Mouse (Mus musculus) MEL (cell line): Measurements from ENCODE around the gene Cntnap2.

Experiments used
- CHD1 ChIP-seq: IDR thresholded peaks from 2 replicates; pipeline ENCODE4 v1.6.1; 2012; ENCODE audit warnings: low read depth, mild to moderate bottlenecking, inconsistent platforms, low read length, improper control_type of control experiment
- CTCF ChIP-seq, 3 experiments: IDR thresholded peaks in 2 of 3; conservative IDR thresholded peaks in 1 of 3; 2 replicates each; pipeline ENCODE4 v1.5.1; 2011 to 2012; ENCODE audit warnings: low read length in 3 of 3, low read depth in 2 of 3, mild to moderate bottlenecking in 2 of 3, improper control_type of control experiment in 1 of 3, inconsistent platforms in 1 of 3, mixed read lengths in 1 of 3, moderate library complexity in 1 of 3; ENCODE audit not compliant: control insufficient read depth in 1 of 3, insufficient read depth in 1 of 3, poor library complexity in 1 of 3, severe bottlenecking in 1 of 3
- E2F4 ChIP-seq: IDR thresholded peaks from 2 replicates; pipeline ENCODE4 v1.6.1; 2011; ENCODE audit warnings: low read depth, low read length, improper control_type of control experiment, borderline replicate concordance
- EP300 ChIP-seq, 2 experiments: IDR thresholded peaks; 2 replicates each; pipeline ENCODE4 v1.6.1; 2011; ENCODE audit warnings: improper control_type of control experiment in 2 of 2, low read length in 2 of 2, low read depth in 1 of 2, mild to moderate bottlenecking in 1 of 2
- ETS1 ChIP-seq: IDR thresholded peaks from 2 replicates; pipeline ENCODE4 v1.6.1; 2012; ENCODE audit warnings: low read depth, mild to moderate bottlenecking, inconsistent platforms, low read length, improper control_type of control experiment, moderate library complexity
- GATA1 ChIP-seq: IDR thresholded peaks from 2 replicates; pipeline ENCODE4 v1.6.1; 2011; ENCODE audit warnings: low read depth, low read length, improper control_type of control experiment
- HCFC1 ChIP-seq: IDR thresholded peaks from 2 replicates; pipeline ENCODE4 v1.6.1; 2012; ENCODE audit warnings: low read depth, mild to moderate bottlenecking, inconsistent platforms, low read length, improper control_type of control experiment, moderate library complexity
- MAZ ChIP-seq: IDR thresholded peaks from 2 replicates; pipeline ENCODE4 v1.6.1; 2012; ENCODE audit warnings: low read depth, mild to moderate bottlenecking, inconsistent platforms, low read length, improper control_type of control experiment
- NELFE ChIP-seq: IDR thresholded peaks from 2 replicates; pipeline ENCODE4 v1.6.1; 2011; ENCODE audit warnings: low read depth, low read length, improper control_type of control experiment
- POLR2A ChIP-seq, 2 experiments: IDR thresholded peaks; 2 replicates each; pipeline ENCODE4 v1.6.1; 2011 to 2012; ENCODE audit warnings: low read length in 2 of 2, mild to moderate bottlenecking in 2 of 2, control low read depth in 1 of 2, improper control_type of control experiment in 1 of 2, low read depth in 1 of 2, moderate library complexity in 1 of 2; ENCODE audit not compliant: control insufficient read depth in 1 of 2, insufficient read depth in 1 of 2, poor library complexity in 1 of 2
- POLR2AphosphoS2 ChIP-seq: IDR thresholded peaks from 2 replicates; pipeline ENCODE4 v1.6.1; 2011; ENCODE audit warnings: low read length, improper control_type of control experiment
- USF1 ChIP-seq: IDR thresholded peaks from 2 replicates; pipeline ENCODE4 v1.6.1; 2014; ENCODE audit warnings: low read depth, mild to moderate bottlenecking, inconsistent platforms, low read length, improper control_type of control experiment, moderate library complexity
- ZMIZ1 ChIP-seq: IDR thresholded peaks from 2 replicates; pipeline ENCODE4 v1.6.1; 2012; ENCODE audit warnings: low read depth, mild to moderate bottlenecking, inconsistent platforms, low read length, improper control_type of control experiment, moderate library complexity
- ZNF384 ChIP-seq: IDR thresholded peaks from 2 replicates; pipeline ENCODE4 v1.6.1; 2012; ENCODE audit warnings: low read depth, mild to moderate bottlenecking, inconsistent platforms, low read length, improper control_type of control experiment

- TF ChIP-seq ZNF384 (no peak), CTCF (IDR thresholded peaks at IDR 0.05 in 2 of 3, conservative IDR thresholded peaks at IDR 0.05 in 1 of 3; ENCODE audit: control insufficient read depth in 1 of 3, insufficient read depth in 1 of 3, low read depth in 2 of 3, low read length in 3 of 3, poor library complexity in 1 of 3, severe bottlenecking in 1 of 3) (no peak), ZMIZ1 (no peak), ETS1 (no peak), POLR2A (IDR thresholded peaks at IDR 0.05; ENCODE audit: control insufficient read depth in 1 of 2, insufficient read depth in 1 of 2, low read depth in 1 of 2, low read length in 2 of 2, poor library complexity in 1 of 2) (no peak), EP300 (IDR thresholded peaks at IDR 0.05; ENCODE audit: low read depth in 1 of 2, low read length in 2 of 2) (no peak), E2F4 (no peak), GATA1 (no peak), CHD1 (no peak), POLR2AphosphoS2 (no peak), USF1 (no peak), MAZ (no peak), HCFC1 (no peak), NELFE (no peak)
Measured at GRCm38 (mm10) chr6:47304848-47305490, 2245.8 kb downstream of the Cntnap2 start.
